Mouse (Mus musculus) midbrain, embryonic 12.5 days (tissue): ENCODE results near the gene Gabarap. TPM values are rescaled to one million over a fixed set of nuclear protein-coding genes. Genes with fewer than 3 reads are reported as not detected.

ENCODE experiments used
- ATAC-seq: fragments of 200-750 bp; cut with Nextera tagmentation; 2 replicates; pipeline ENCODE4 v1.8.0; 2017; ENCODE audit warnings: low read depth, moderate TSS enrichment, moderate library complexity; ENCODE audit not compliant: low FRiP score
- H3K27ac ChIP-seq: fragments of 300-500 bp; sonication (generic); replicated peaks from 2 replicates; pipeline ENCODE4 v1.5.1; 2016; ENCODE audit warnings: mild to moderate bottlenecking
- H3K27me3 ChIP-seq: fragments of 300-500 bp; sonication (generic); 2 replicates; pipeline ENCODE4 v1.6.1; 2016; ENCODE audit warnings: mild to moderate bottlenecking
- H3K36me3 ChIP-seq: fragments of 300-500 bp; sonication (generic); 2 replicates; pipeline ENCODE4 v1.6.1; 2016
- H3K4me1 ChIP-seq: fragments of 300-500 bp; sonication (generic); 2 replicates; pipeline ENCODE4 v1.6.1; 2016
- H3K4me2 ChIP-seq: fragments of 300-500 bp; sonication (generic); replicated peaks from 2 replicates; pipeline ENCODE4 v1.6.1; 2016; ENCODE audit warnings: mild to moderate bottlenecking, moderate library complexity
- H3K4me3 ChIP-seq: fragments of 300-500 bp; sonication (generic); 2 replicates; pipeline ENCODE4 v1.5.1; 2016; ENCODE audit warnings: mild to moderate bottlenecking
- H3K9ac ChIP-seq: fragments of 300-500 bp; sonication (generic); replicated peaks from 2 replicates; pipeline ENCODE4 v1.6.1; 2016; ENCODE audit warnings: mild to moderate bottlenecking, moderate library complexity
- H3K9me3 ChIP-seq: fragments of 300-500 bp; sonication (generic); 2 replicates; pipeline ENCODE4 v1.6.1; 2016; ENCODE audit warnings: mild to moderate bottlenecking
- WGBS: fragments of 180-500 bp; shearing (Covaris S2); methylation state at CpG from one replicate; pipeline ENCODE4 v1.1.7; 2016; 5-methylcytosine and 5-hydroxymethylcytosine counted together
- polyA plus RNA-seq: library from polyadenylated mRNA; unstranded; fragments of >200 nt; fragmentation: Nextera tagmentation; extraction: Ambion mirVana; gene quantifications from 2 replicates; pipeline ENCODE4 v1.2.1, GENCODE M21; 2016

Gabarap gene
- polyA plus RNA-seq, 1 experiment from 2014 or later, result 567 TPM

GRCm38 (mm10) chr11:69994401-69995090 lies 3.6 kb downstream of the Gabarap start:
- Histone ChIP-seq H3K9ac (no peak overlapping the region), H3K4me1 (peaks cover 33% of the 10 kb centered on the region), H3K9me3 (no peaks in the 10 kb centered on the region), H3K27ac (0 out of 2 replicates have a peak overlapping the region, but pooled peaks have one; percentile 10), H3K27me3 (no peaks in the 10 kb centered on the region), H3K4me2 (peak overlapping the region; percentile 60), H3K36me3 (peaks cover 41% of the 10 kb centered on the region), H3K4me3 (peak overlapping the region; percentile 95)
- ATAC-seq, result no peak
- 87% methylated on average over 11 of the region's 11 CpGs for WGBS

DNA sequence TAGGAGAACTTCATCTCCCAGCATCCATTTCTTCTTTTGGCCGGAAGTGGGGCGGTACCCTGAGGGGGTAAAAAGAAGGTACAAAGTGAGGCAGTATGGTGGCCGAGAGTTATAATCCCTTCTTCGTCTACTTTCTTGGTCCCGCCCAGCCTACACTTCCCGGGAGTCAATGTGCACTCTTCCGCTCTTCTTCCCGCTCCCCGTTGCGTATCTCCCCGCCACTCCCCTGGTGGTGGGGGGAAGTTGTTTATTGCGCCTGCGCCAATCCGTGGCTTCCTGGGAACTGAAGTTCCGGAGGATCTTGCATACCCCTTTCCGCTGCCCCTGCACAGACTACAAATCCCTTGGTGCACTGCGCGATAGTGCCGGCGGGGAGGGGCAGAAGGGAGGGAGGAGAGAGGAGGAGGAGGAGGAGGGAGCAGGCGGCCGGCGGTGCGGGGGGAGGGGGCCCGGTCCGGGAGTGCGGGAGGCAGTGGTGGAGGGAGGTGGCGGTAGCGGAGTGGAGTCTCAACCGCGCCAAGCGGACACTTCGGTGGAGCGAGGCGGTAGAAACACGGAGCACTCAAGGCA lies 4.5 kb downstream of the Gabarap start, which contains the start of gene Phf23:
Phf23 (plus strand) TSS at position 387 of the 570 bp plus-strand sequence.
- Histone ChIP-seq H3K27ac (peak within 1 kb of the TSS; percentile 97), H3K9me3 (no peaks in the 10 kb centered on the region), H3K9ac (peak within 1 kb of the TSS; percentile 98), H3K36me3 (peaks cover 38% of the 10 kb centered on the region), H3K27me3 (no peaks in the 10 kb centered on the region), H3K4me1 (peaks cover 34% of the 10 kb centered on the region), H3K4me2 (peak within 1 kb of the TSS; percentile 60), H3K4me3 (peak within 1 kb of the TSS; percentile 95)
- 1% methylated on average over 36 of the region's 36 CpGs for WGBS
- ATAC-seq, result peak; percentile 81

DNA sequence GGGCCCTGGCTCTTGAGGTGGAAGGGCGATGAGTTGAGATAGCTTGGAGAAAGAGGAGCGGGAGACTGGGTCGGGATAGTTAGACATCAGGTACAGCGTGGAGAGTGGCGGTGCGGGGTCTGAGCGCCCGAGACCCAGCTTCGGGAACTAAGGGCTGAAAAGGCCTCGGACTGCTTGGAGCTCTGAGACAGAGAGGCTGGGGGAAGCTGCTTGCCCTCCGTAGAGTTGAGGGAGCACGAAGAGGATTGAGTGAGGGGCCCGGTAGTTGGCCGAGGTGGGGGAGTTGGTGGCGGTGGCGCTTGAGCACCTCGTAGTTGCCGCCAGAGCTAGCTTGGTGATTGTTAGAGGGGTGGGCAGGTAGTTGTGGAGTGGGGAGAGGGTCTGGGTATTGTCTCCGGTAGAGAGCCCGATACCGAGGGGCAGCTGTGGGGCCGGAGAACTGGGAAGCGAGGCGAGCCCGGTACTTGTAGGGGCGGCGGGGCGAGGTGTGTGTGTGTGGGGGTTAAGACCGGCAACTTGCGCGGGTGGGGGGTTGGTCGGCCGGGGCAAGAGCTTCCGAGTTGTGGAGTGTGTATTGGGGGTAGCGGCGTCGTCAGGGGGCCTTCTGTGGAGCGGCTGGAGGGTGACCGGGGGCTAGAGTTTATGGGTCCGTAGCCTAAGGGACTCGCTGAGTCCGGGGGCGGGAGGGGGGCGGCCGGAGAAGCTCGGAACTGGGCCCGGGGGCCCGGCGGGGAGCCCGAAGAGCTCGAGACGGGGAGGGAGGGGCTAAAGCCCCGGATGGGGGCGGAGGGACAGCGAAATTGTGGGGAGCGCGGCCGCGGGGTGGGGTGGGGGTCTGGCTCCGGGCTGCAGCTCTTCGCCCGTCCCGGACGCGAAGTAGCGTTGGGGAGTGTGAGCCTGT lies 5.5 kb downstream of the Gabarap start:
- Histone ChIP-seq H3K27me3 (no peaks in the 10 kb centered on the region), H3K9me3 (no peaks in the 10 kb centered on the region), H3K36me3 (peaks cover 38% of the 10 kb centered on the region), H3K4me3 (peak overlapping the region; percentile 95), H3K9ac (peak overlapping the region; percentile 98), H3K4me1 (peaks cover 34% of the 10 kb centered on the region), H3K27ac (peak overlapping the region; percentile 97), H3K4me2 (peak overlapping the region; percentile 60)
- whole genome bisulfite sequencing, result 1% methylated on average over 61 of the region's 66 CpGs
- ATAC-seq, result no peak; the same call in 1 of the 2 replicates

GRCm38 (mm10) chr11:69997070-69997509 lies 6.1 kb downstream of the Gabarap start:
- peaks cover 38% of the 10 kb centered on the region for H3K36me3 ChIP-seq
- H3K27ac ChIP-seq, result peak overlapping the region; percentile 97
- H3K9ac ChIP-seq, result peak overlapping the region; percentile 98
- peak; percentile 36 for ATAC-seq
- H3K4me2 ChIP-seq, result peak overlapping the region; percentile 60
- peak overlapping the region; percentile 95 for H3K4me3 ChIP-seq
- no peaks in the 10 kb centered on the region for H3K27me3 ChIP-seq
- WGBS, result 1% methylated on average over 18 of the region's 44 CpGs
- no peaks in the 10 kb centered on the region for H3K9me3 ChIP-seq
- peaks cover 40% of the 10 kb centered on the region for H3K4me1 ChIP-seq

DNA sequence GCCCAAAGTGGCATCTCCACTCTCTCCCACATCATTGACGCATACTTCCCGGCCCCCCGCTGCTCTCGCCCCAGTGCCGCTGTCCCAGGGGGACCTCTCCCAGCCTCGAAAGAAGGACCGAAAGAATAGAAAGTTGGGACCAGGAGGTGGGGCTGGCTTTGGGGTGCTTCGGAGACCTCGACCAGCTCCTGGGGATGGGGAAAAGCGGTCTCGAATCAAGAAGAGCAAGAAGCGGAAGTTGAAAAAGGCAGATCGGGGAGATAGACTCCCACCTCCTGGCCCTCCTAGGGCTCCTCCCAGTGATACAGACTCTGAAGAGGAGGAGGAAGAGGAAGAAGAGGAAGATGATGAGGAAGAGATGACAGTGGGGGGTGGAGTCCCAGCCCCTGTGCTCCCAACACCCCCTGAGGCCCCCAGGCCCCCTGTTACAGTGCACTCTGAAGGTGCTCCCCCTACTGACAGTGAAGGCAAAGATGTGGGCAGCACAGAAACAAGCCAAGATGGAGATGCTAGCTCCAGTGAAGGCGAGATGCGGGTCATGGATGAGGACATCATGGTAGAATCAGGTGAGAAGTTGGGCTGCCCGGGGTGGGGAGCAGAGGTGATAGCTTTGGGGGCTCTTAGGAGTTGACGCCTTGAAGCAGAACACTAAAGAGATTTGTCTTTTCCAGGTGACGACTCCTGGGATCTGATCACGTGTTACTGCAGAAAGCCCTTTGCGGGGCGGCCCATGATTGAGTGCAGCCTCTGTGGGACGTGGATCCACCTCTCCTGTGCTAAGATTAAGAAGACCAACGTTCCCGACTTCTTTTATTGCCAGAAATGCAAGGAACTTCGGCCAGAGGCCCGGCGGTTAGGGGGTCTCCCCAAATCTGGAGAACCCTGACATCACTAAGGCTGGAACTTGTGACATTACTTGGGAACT lies 7.9 kb downstream of the Gabarap start:
- no peaks in the 10 kb centered on the region for H3K9me3 ChIP-seq
- H3K4me2 ChIP-seq, result no peak overlapping the region
- H3K27ac ChIP-seq, result no peak overlapping the region; the same call in 1 of the 2 replicates
- H3K4me3 ChIP-seq, result no peak overlapping the region
- ATAC-seq, result no peak
- peaks cover 46% of the 10 kb centered on the region for H3K4me1 ChIP-seq
- peaks cover 32% of the 10 kb centered on the region for H3K36me3 ChIP-seq
- H3K9ac ChIP-seq, result no peak overlapping the region
- 93% methylated on average over 27 of the region's 27 CpGs for WGBS
- no peaks in the 10 kb centered on the region for H3K27me3 ChIP-seq

DNA sequence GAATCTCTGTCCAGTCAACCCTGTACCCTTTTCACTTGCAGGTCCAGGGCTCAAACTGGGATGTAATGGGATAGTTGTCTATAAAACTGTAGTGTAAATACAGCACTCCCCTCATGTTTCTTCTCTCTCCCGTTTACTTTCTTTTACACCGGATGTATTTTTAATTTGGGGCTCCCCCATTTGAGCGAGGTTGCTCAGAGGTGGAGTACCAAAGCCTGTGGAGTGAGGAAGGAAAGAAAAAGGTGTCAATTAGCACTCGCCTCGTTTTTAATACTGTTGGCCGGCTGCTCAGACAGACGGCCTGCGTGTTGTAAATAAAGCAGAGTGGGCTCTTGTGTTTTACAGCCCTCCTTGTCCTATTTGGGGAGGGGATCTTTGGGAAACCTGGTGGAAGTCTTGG lies 8.7 kb downstream of the Gabarap start:
- Histone ChIP-seq H3K9ac (no peak overlapping the region), H3K9me3 (no peaks in the 10 kb centered on the region), H3K36me3 (peaks cover 28% of the 10 kb centered on the region), H3K27me3 (no peaks in the 10 kb centered on the region), H3K27ac (peak overlapping the region; percentile 96), H3K4me2 (0 out of 2 replicates have a peak overlapping the region, but pooled peaks have one; percentile 83), H3K4me1 (peaks cover 48% of the 10 kb centered on the region), H3K4me3 (0 out of 2 replicates have a peak overlapping the region, but pooled peaks have one; percentile 79)
- WGBS, result 91% methylated on average over 8 of the region's 8 CpGs
- no peak for ATAC-seq

DNA sequence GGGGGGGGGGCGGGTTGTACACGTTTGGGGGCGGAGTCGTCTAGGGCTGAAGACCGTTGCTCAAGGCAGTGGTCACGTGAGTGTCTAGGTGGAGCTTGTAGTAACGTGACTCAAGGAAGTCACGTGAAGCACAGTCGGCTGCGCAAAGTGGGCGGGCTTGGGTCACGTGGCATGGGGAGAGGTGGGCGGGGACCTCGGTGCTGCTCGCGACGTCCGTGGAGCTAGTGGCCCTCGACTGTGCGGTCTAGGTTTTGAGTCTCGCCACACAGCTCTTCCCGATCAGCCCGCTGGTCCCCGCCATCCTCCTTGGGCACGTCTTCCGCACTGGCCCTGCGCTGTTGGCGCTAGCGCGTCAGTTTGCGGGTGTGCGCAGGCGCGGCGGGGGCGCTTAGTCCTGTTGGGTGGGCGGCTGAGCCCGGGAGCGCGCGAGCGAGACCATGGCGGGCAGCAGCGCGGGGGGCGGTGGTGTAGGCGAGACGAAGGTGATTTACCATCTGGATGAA lies 9.5 kb downstream of the Gabarap start, which contains the start of gene Dvl2:
Dvl2 (plus strand) TSS at position 200 of the 503 bp plus-strand sequence.
- Histone ChIP-seq H3K36me3 (peaks cover 34% of the 10 kb centered on the region), H3K27me3 (no peaks in the 10 kb centered on the region), H3K9me3 (no peaks in the 10 kb centered on the region), H3K4me3 (peak within 1 kb of the TSS; percentile 79), H3K4me1 (peaks cover 48% of the 10 kb centered on the region), H3K9ac (peak within 1 kb of the TSS; percentile 82), H3K27ac (peak within 1 kb of the TSS; percentile 96), H3K4me2 (peak within 1 kb of the TSS; percentile 83)
- 1% methylated on average over 44 of the region's 48 CpGs for WGBS
- peak; percentile 61 for ATAC-seq

DNA sequence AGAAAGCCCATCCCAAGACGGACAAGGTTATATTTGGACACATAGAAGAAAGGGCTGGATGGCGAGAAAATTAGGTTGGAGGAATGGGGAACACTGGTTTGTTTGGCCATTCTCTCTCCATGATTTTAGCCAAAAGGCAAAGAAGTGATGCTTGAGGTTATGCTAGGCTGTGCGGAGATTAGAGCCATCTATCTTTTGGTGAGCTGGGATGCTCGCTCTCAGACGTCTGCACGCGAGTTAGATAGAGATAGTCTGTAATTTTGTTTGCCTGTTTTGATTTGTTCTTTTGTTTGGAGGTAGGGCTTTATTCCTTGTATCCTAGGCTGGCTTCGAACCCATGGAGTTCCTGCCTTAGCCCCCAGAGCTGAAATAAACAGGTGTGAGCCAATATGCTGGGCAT lies 10.2 kb downstream of the Gabarap start:
- Histone ChIP-seq H3K27ac (peak overlapping the region; percentile 96), H3K4me3 (peak overlapping the region; percentile 79), H3K27me3 (no peaks in the 10 kb centered on the region), H3K9me3 (no peaks in the 10 kb centered on the region), H3K4me2 (peak overlapping the region; percentile 83), H3K4me1 (peaks cover 48% of the 10 kb centered on the region), H3K9ac (peak overlapping the region; percentile 82), H3K36me3 (peaks cover 41% of the 10 kb centered on the region)
- no peak for ATAC-seq
- 15% methylated on average over 8 of the region's 8 CpGs for WGBS

DNA sequence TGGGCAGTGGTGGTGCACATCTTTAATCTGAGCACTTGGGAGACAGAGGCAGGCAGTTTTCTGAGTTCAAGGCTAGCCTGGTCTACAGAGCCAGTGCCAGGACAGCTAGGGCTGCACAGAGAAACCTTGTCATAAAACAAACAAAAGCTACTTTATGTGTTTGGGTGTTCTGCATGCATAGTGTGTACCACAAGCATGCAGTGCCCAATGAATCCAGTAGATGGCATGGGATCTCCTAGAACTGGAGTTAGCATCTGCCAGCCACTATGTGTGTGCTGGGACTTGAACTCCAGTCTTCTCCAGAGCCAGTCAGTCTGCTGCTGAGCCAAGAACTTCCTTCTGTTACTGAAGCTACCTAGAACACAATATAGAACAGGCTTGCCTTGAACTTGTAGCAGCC lies 10.9 kb downstream of the Gabarap start:
- Histone ChIP-seq H3K9ac (no peak overlapping the region), H3K36me3 (peaks cover 48% of the 10 kb centered on the region), H3K9me3 (no peaks in the 10 kb centered on the region), H3K4me3 (peak overlapping the region; percentile 79; the same call in 1 of the 2 replicates), H3K4me1 (peaks cover 48% of the 10 kb centered on the region), H3K27ac (no peak overlapping the region), H3K4me2 (peak overlapping the region; percentile 83), H3K27me3 (no peaks in the 10 kb centered on the region)
- no peak for ATAC-seq

- Histone ChIP-seq H3K9ac (0 out of 2 replicates have a peak overlapping the region, but pooled peaks have one; percentile 11), H3K4me1 (peaks cover 45% of the 10 kb centered on the region), H3K36me3 (peaks cover 54% of the 10 kb centered on the region)
Observed at GRCm38 (mm10) chr11:70002471-70002870, 11.5 kb downstream of the Gabarap start.

More at GRCm38 (mm10) chr11:70002471-70002870, 11.5 kb downstream of the Gabarap start:
- no peaks in the 10 kb centered on the region for H3K27me3 ChIP-seq
- peak overlapping the region; percentile 79; the same call in 1 of the 2 replicates for H3K4me3 ChIP-seq
- no peaks in the 10 kb centered on the region for H3K9me3 ChIP-seq
- 96% methylated on average over 2 of the region's 2 CpGs for WGBS
- H3K4me2 ChIP-seq, result peak overlapping the region; percentile 83
- no peak for ATAC-seq
- H3K27ac ChIP-seq, result no peak overlapping the region
